Mouse (Mus musculus) spleen, postnatal 36 days (tissue): ENCODE data around the gene Bnc2.

Experiments used
- DNase-seq, 2 experiments: peaks; one replicate each; pipeline ENCODE4 v3.0.0; 2022; ENCODE audit warnings: low spot score in 2 of 2, mixed read lengths in 1 of 2

Bnc2 gene

DNA sequence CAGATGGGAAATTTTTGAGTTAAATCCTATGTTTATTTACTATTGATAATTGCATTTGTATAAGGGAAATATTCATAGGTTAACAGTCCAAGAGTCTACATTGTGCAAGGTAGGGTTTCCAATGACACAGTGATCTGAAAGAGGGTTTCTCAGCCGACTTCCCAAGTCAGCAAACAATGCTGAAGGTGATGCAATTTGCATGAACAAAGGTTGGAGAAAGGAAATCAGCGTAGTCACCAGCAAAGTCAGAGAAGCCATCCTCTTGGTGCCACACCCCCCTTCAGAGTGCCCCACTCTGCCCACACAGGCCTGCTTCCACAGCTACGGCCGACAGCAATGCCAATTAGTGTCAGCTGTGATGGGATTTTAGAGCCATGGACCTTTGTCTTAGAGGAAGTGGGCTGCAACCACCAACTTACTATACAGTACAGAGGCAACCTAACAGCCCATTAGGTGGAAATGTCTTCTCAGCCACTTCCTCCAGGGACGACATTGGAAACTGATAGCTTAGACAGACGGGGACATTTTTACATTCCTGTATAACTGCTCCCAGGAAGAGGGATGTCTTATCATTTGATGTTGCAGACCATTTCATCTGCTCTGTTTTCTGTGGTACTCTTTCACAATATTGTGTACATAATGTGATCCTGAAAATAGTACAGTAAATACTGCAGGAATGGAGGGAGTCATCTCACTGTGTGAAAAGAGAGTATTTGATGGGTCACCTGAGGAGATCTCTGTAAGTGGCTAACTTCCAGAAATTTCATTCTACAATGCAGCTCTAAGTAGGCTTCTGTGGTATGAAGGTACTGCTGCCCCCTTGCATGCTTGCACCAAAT lies 243.2 kb downstream of the Bnc2 start:
- DNase-seq = no peak

DNA sequence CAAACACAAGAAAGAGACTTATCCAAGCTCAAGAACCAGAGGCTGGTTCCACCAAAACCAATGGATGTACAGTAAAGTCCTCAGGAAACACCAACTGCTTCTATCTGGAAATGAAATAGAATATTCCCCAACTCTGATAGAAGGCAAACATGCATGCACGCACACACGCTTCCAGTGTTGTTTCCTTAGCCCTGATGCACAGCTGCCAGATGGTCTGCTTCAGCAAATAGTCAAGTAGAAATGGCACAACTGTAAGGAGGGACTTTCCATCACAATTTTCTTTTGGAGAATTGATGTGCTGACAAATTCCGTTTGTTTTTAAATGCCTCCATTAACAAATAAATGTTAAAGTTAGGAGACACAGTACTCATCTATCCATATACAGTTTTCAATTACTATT lies 247.1 kb downstream of the Bnc2 start:
- no peak for DNase-seq

- DNase-seq = no peak
Measured at GRCm38 (mm10) chr4:84411431-84411830, 263.6 kb downstream of the Bnc2 start.

- DNase-seq = no peak
Measured at GRCm38 (mm10) chr4:84407328-84408028, 267.6 kb downstream of the Bnc2 start.

GRCm38 (mm10) chr4:84403356-84404145 lies 271.5 kb downstream of the Bnc2 start:
- DNase-seq = no peak

GRCm38 (mm10) chr4:84388991-84389390 lies 286.1 kb downstream of the Bnc2 start:
- DNase-seq = no peak

GRCm38 (mm10) chr4:84385156-84385555 lies 289.9 kb downstream of the Bnc2 start:
- no peak for DNase-seq

GRCm38 (mm10) chr4:84379289-84379688 lies 295.8 kb downstream of the Bnc2 start:
- no peak for DNase-seq

DNA sequence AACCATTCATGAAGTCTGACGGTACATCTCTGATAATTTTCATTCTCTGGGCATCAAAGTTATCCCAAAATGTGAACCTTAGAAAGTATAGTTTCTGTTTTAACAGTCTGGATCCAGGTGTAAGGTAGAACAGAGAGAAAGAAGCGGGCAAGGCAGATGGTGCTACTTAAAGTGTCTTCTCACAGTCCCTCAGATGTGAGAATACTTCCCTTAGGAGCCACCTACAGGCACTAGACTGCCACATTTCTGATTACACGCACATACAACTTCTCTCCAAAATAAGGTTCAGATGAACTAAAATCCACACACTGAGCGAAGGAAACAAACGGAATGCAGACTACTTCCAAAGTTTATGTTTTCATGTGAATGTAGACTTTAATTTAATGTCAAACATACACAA lies 297.6 kb downstream of the Bnc2 start:
- DNase-seq = no peak

DNA sequence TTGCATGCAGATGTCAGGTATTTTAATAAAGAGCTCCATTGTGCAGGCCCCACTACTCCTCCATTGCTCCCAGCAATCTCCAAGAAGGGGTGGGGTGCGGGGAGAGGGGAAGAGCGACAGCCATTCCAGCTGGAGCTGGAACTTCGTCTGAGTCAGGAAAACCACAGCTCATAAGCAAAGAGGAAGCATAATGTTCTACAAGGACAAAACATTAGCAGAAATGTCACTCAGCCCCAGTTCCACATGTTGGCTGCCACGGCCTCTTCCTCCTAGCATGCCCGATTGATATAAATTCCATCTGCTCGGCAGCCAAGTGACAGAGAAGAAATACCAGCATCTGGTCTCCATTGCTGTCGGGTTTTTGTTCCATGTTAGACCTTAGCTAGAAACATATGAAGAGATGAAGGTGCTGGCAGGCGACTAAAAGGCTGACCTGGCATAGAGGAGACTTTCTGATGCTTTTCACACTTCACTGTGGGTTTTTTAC lies 312.7 kb downstream of the Bnc2 start:
- no peak for DNase-seq

DNA sequence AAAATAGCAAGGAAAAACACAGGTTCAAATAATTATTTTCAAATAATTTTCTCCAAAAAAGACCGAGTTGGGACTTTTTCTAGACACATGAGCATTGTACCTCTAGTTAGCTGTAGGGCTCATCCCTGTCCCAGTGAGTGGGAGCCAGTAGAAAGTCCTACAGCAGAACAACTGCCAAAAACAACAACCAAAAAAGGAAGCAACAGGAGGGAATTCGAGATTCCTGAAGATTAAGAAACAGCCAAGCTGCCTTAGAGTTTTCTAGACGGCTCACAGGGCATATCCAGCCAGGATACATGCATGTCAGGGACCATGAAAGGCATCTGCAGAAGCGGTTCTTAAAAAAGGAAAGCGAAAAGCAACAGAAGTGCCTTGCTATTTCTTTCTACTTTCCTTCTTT lies 313.9 kb downstream of the Bnc2 start:
- no peak for DNase-seq

DNA sequence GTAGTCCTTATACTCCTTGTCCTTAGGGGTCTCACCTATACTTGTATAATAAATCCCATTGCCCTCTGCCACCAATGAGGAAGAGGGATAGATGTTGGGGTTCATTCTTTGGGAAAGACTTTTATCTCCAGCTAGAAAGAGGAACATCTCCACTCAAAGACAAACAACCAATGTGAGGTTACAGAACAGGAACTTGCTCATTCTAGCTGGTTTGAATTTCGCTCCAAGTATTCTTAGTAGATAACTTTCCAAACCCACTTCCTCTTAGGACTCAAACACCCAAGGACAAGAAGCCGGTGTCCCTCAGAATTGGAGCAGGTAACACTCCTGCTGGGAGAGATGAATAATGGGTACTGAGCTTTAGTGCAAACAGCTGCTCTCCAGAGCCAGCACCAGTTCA lies 315.1 kb downstream of the Bnc2 start:
- no peak for DNase-seq

- no peak for DNase-seq
Measured at GRCm38 (mm10) chr4:84358204-84358603, 316.9 kb downstream of the Bnc2 start.

DNA sequence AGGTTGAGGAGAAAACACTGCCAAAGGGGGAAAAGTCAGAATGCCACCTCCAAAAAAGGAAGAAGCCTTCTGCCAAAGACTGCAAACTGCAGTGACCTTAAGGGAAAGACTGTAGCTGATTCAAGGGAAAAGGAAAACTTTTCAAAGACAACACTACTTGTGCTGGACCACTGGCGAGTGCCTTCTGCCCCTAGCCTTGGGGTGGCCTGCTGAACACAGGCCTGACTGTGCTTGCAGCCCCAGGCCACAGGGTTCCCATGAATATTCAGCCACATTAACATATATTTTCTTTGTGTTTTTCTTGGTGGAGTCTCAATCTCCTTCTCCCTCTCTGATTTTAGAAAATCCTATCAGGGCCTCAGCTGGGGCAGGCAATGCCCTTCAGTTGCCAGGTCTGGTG lies 317.7 kb downstream of the Bnc2 start:
- no peak for DNase-seq

DNA sequence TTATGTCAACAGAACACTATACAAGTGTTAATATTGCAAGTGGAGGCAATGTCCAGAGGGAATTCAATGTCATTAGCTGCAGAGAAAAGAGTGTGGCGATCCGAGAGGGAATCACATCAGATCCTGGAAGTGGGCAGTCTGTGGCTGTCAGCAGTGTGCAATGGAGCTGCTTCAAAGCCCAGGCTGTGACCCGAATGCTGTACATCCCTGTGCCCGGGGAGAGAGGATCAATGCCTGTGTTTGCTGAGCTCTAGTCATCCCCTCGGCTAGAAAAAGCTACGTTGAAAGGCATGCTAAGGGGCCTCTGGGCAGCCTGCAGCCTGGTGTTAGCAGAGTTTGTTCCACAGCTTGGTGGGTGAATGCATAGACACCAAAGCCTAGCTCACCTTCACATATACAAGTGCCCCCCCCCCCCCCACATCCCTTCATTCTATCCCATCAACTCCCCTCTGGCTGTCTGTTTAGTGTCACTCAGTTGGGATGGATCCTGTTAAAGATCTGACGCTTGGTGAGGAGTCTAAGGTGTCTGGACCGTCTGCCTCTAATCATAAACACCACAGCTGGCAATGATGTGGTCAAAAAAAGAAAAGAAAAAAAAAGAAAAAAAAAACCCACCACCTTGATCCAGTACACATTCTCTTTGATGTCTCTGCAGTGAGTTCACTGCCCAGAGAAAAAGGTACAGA lies 318.5 kb downstream of the Bnc2 start:
- no peak for DNase-seq

DNA sequence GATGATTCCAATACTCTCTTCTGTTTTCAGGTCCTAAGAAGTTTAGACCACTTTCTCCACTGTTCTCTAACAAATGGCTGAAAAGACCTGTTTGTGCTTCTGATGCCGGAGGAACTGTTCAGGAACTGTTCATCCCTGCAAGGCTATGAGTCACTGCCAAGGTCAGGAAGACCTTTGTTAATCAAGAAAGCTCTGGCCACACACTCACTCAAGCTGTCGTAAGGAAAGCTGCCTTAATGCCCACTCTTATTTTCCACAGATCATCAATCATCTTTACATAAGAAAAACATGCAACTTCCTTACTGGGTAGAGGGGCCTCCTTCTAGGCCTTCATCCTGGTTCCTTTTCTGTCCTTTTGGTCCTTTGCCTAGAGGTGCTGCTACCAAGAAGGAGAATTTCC lies 322.4 kb downstream of the Bnc2 start:
- no peak for DNase-seq

- no peak for DNase-seq
Measured at GRCm38 (mm10) chr4:84349536-84349935, 325.5 kb downstream of the Bnc2 start.

DNA sequence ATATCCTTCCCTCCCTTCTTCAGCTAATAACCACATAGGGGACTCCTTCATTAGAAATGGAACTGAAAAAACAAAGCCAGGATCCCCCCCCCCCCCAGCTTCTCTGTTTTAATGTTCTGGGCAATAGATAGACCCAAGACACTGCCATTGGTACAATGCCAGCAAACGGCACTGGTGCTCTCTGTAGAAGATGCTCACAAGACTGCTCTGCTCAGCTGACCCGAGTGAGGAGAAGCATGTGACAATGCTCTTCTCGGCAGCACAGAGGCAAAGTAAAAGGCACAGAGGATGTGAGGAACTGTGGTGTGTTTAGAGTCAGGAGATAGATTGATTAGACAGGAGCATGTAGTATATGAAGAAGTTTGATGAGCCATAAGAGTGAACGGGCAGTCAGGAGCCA lies 335.9 kb downstream of the Bnc2 start:
- DNase-seq = no peak

DNA sequence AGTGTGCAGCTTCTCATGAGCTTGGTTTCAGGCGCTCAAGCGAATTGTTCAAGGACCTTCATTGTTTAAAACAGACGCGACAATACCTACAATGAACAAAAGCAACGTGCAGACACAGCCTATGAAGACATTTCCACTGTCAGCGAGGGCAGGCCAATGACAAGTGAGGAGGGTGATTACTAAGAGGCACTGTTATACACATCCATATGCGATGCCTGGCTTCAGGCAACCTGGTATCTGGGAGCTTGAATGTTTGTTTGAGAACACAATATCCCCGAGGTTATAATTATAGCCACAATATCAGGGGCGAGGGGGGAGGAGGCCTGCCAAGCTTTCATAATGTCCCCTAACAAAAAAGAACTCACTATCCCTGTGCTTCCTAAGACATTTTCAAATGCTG lies 343.1 kb downstream of the Bnc2 start:
- DNase-seq = no peak

DNA sequence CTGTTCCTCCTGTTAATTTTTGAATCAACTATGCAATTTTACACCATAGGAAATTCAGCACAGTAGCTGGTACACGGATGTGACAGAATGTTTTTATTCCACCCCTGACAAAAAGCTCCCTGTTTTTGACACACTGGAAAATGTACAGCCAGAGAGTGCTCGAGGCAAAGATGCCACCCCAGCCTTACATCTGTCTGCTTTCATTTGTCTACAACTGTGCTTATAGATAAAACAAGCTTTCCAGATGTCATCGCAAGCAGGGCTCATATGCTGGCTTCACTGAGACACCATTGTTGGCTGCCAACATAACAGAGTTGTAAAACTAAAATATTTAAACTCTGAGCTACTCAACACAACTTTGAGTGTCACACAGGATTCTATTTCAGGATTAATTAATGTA lies 343.6 kb downstream of the Bnc2 start:
- DNase-seq = no peak

DNA sequence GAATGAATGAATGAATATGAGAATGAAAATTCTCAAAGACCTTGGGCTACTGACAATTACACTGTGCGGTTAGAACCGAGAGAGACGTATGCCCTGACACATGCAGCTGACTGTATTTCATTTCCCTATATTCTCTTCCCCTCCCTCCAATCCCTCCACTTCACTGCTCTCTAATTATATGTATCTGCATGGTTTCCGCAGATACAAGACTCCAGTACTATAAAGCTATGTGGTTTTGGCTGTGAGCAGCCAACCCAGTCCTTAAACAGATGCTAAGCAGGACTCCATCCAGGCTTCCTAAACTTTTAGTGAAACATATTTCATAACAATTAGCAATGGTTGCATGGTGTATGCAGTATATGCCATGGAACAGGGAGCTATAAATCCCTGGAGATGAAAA lies 344.6 kb downstream of the Bnc2 start:
- DNase-seq = no peak

GRCm38 (mm10) chr4:84329651-84330050 lies 345.4 kb downstream of the Bnc2 start:
- DNase-seq = no peak
